Mouse (Mus musculus) heart, embryonic 15.5 days (tissue): Measurements from ENCODE around the gene Tbc1d10b. TPM values are rescaled to one million over a fixed set of nuclear protein-coding genes. Genes with fewer than 3 reads are reported as not detected.
A peak's percentile ranks its signal among the peaks of the same experiment; 100 is the strongest.
"Not testable (repeated sequence)": the region's sequence is repeated elsewhere in the genome, so short reads cannot be mapped to it uniquely, and the experiment has no call there.

Experiments used
- ATAC-seq: fragments of 200-750 bp; cut with Nextera tagmentation; replicated peaks from 2 replicates; pipeline ENCODE4 v1.8.0; 2017; ENCODE audit warnings: low read depth, moderate TSS enrichment; ENCODE audit not compliant: insufficient number of reproducible peaks, insufficient read depth, low FRiP score
- H3K27ac ChIP-seq: fragments of 300-500 bp; sonication (generic); 2 replicates; pipeline ENCODE4 v1.5.1; 2015; ENCODE audit warnings: mild to moderate bottlenecking, inconsistent platforms
- H3K27me3 ChIP-seq: fragments of 300-500 bp; sonication (generic); 2 replicates; pipeline ENCODE4 v1.6.1; 2015; ENCODE audit warnings: inconsistent platforms
- H3K36me3 ChIP-seq: fragments of 300-500 bp; sonication (generic); 2 replicates; pipeline ENCODE4 v1.6.1; 2015; ENCODE audit warnings: mild to moderate bottlenecking, inconsistent platforms
- H3K4me1 ChIP-seq: fragments of 300-500 bp; sonication (generic); replicated peaks from 2 replicates; pipeline ENCODE4 v1.6.1; 2015; ENCODE audit warnings: inconsistent platforms
- H3K4me2 ChIP-seq: fragments of 300-500 bp; sonication (generic); 2 replicates; pipeline ENCODE4 v1.6.1; 2015; ENCODE audit warnings: inconsistent platforms, mild to moderate bottlenecking, moderate library complexity
- H3K4me3 ChIP-seq: fragments of 300-500 bp; sonication (generic); 2 replicates; pipeline ENCODE4 v1.5.1; 2015; ENCODE audit warnings: mild to moderate bottlenecking, inconsistent platforms
- H3K9ac ChIP-seq: fragments of 300-500 bp; sonication (generic); 2 replicates; pipeline ENCODE4 v1.6.1; 2015; ENCODE audit warnings: mild to moderate bottlenecking, inconsistent platforms
- H3K9me3 ChIP-seq: fragments of 300-500 bp; sonication (generic); replicated peaks from 2 replicates; pipeline ENCODE4 v1.6.1; 2016; ENCODE audit warnings: inconsistent platforms
- WGBS: fragments of 180-500 bp; shearing (Covaris S2); methylation state at CpG from one replicate; pipeline ENCODE4 v1.1.7; 2015; ENCODE audit warnings: mixed read lengths; 5-methylcytosine and 5-hydroxymethylcytosine counted together
- polyA plus RNA-seq: library from polyadenylated mRNA; unstranded; fragments of >200 nt; fragmentation: Nextera tagmentation; extraction: Ambion mirVana; gene quantifications from 2 replicates; pipeline ENCODE4 v1.2.1, GENCODE M21; 2015

Tbc1d10b gene
- polyA plus RNA-seq = 17.0 and 21.3 TPM in 2 replicates

- no peak for ATAC-seq
- Histone ChIP-seq H3K9me3 (no peaks in the 10 kb centered on the region), H3K27me3 (no peaks in the 10 kb centered on the region), H3K9ac (peak within 1 kb of the TSS; percentile 94), H3K4me1 (peaks cover 32% of the 10 kb centered on the region), H3K4me2 (peak within 1 kb of the TSS; percentile 90), H3K27ac (peak within 1 kb of the TSS; percentile 93), H3K36me3 (peaks cover 9% of the 10 kb centered on the region), H3K4me3 (peak within 1 kb of the TSS; percentile 90)
- WGBS = under 1% methylated on average over 27 of the region's 44 CpGs
Observed at GRCm38 (mm10) chr7:127208295-127208552, at the start of gene Tbc1d10b. Gene Tbc1d10b (minus strand): TSS chr7:127208468.

GRCm38 (mm10) chr7:127256518-127256917, 48.2 kb upstream of the Tbc1d10b start:
- Histone ChIP-seq H3K27ac (no peak overlapping the region), H3K9me3 (no peaks in the 10 kb centered on the region), H3K27me3 (no peaks in the 10 kb centered on the region), H3K4me3 (no peak overlapping the region), H3K36me3 (peaks cover 10% of the 10 kb centered on the region; the same call in 1 of the 2 replicates), H3K4me1 (peaks cover 32% of the 10 kb centered on the region), H3K9ac (no peak overlapping the region), H3K4me2 (no peak overlapping the region)
- WGBS = 89% methylated on average over 5 of the region's 5 CpGs
- ATAC-seq = no peak

- Histone ChIP-seq H3K9me3 (no peaks in the 10 kb centered on the region), H3K27ac (no peak overlapping the region), H3K27me3 (no peaks in the 10 kb centered on the region), H3K36me3 (peaks cover 10% of the 10 kb centered on the region; the same call in 1 of the 2 replicates), H3K4me3 (no peak overlapping the region), H3K4me2 (no peak overlapping the region), H3K4me1 (peaks cover 28% of the 10 kb centered on the region), H3K9ac (no peak overlapping the region)
- 87% methylated on average over 2 of the region's 2 CpGs for WGBS
- ATAC-seq = no peak
Observed at GRCm38 (mm10) chr7:127255965-127256364, 47.7 kb upstream of the Tbc1d10b start.

GRCm38 (mm10) chr7:127255008-127255407, 46.7 kb upstream of the Tbc1d10b start:
- ATAC-seq = no peak
- H3K4me3 ChIP-seq = peak overlapping the region; percentile 69
- peaks cover 26% of the 10 kb centered on the region for H3K4me1 ChIP-seq
- H3K9me3 ChIP-seq = no peaks in the 10 kb centered on the region
- peak overlapping the region; percentile 98 for H3K4me2 ChIP-seq
- H3K27me3 ChIP-seq = no peaks in the 10 kb centered on the region
- H3K9ac ChIP-seq = peak overlapping the region; percentile 75
- H3K36me3 ChIP-seq = peaks cover 10% of the 10 kb centered on the region; the same call in 1 of the 2 replicates
- WGBS = 23% methylated on average over 4 of the region's 4 CpGs
- peak overlapping the region; percentile 85 for H3K27ac ChIP-seq

- peaks cover 14% of the 10 kb centered on the region for H3K36me3 ChIP-seq
- peak overlapping the region; percentile 75 for H3K9ac ChIP-seq
- H3K27ac ChIP-seq = peak overlapping the region; percentile 85
- H3K4me2 ChIP-seq = peak overlapping the region; percentile 98
- peak overlapping the region; percentile 69 for H3K4me3 ChIP-seq
- H3K9me3 ChIP-seq = no peaks in the 10 kb centered on the region
- ATAC-seq = peak; percentile 93
- H3K4me1 ChIP-seq = peaks cover 18% of the 10 kb centered on the region
- H3K27me3 ChIP-seq = no peaks in the 10 kb centered on the region
- under 1% methylated on average over 136 of the region's 136 CpGs for WGBS
Observed at GRCm38 (mm10) chr7:127253821-127254769, 45.8 kb upstream of the Tbc1d10b start.

GRCm38 (mm10) chr7:127253341-127253740, 45.1 kb upstream of the Tbc1d10b start:
- Histone ChIP-seq H3K27ac (peak overlapping the region; percentile 85), H3K4me1 (peaks cover 15% of the 10 kb centered on the region), H3K9me3 (no peaks in the 10 kb centered on the region), H3K9ac (peak overlapping the region; percentile 71), H3K36me3 (peaks cover 17% of the 10 kb centered on the region), H3K4me3 (peak overlapping the region; percentile 69), H3K27me3 (no peaks in the 10 kb centered on the region), H3K4me2 (peak overlapping the region; percentile 98)
- no peak for ATAC-seq
- 78% methylated on average over 6 of the region's 6 CpGs for WGBS

GRCm38 (mm10) chr7:127252414-127252813, 44.1 kb upstream of the Tbc1d10b start:
- H3K4me3 ChIP-seq = no peak overlapping the region
- H3K9me3 ChIP-seq = no peaks in the 10 kb centered on the region
- no peak for ATAC-seq
- H3K9ac ChIP-seq = no peak overlapping the region
- peaks cover 15% of the 10 kb centered on the region for H3K4me1 ChIP-seq
- no peak overlapping the region for H3K27ac ChIP-seq
- WGBS = 89% methylated on average over 2 of the region's 2 CpGs
- H3K4me2 ChIP-seq = no peak overlapping the region
- no peaks in the 10 kb centered on the region for H3K27me3 ChIP-seq
- H3K36me3 ChIP-seq = peaks cover 20% of the 10 kb centered on the region

DNA sequence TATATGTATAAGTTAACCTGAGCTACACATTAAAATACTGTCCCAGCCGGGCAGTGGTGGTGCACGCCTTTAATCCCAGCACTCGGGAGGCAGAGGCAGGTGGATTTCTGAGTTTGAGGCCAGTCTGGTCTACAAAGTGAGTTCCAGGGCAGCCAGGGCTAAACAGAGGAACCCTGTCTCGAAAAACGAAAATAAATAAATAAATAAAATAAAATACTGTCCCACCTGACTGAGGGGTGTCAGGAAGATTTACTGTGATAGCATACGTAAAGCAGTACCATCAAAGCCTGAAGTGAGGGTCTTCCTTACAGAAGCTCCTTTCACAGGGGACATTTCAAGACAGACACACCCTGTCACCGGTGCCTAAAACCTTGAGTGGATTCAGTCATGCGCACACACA, 42.2 kb upstream of the Tbc1d10b start:
- not testable (repeated sequence) for H3K9me3 ChIP-seq, ATAC-seq, H3K9ac ChIP-seq, H3K4me2 ChIP-seq, H3K27ac ChIP-seq, H3K27me3 ChIP-seq, H3K4me3 ChIP-seq
- 90% methylated on average over 8 of the region's 8 CpGs for WGBS
- H3K36me3 ChIP-seq = peaks cover 11% of the 10 kb centered on the region
- H3K4me1 ChIP-seq = peaks cover 23% of the 10 kb centered on the region

- Histone ChIP-seq H3K4me1 (peaks cover 25% of the 10 kb centered on the region), H3K4me2 (peak overlapping the region; percentile 96), H3K9me3 (no peaks in the 10 kb centered on the region), H3K9ac (peak overlapping the region; percentile 84), H3K36me3 (peaks cover 11% of the 10 kb centered on the region), H3K27me3 (no peaks in the 10 kb centered on the region), H3K27ac (peak overlapping the region; percentile 94), H3K4me3 (peak overlapping the region; percentile 70)
- peak; percentile 76 for ATAC-seq
- WGBS = 11% methylated on average over 31 of the region's 33 CpGs
Observed at GRCm38 (mm10) chr7:127244658-127245510, 36.6 kb upstream of the Tbc1d10b start.

DNA sequence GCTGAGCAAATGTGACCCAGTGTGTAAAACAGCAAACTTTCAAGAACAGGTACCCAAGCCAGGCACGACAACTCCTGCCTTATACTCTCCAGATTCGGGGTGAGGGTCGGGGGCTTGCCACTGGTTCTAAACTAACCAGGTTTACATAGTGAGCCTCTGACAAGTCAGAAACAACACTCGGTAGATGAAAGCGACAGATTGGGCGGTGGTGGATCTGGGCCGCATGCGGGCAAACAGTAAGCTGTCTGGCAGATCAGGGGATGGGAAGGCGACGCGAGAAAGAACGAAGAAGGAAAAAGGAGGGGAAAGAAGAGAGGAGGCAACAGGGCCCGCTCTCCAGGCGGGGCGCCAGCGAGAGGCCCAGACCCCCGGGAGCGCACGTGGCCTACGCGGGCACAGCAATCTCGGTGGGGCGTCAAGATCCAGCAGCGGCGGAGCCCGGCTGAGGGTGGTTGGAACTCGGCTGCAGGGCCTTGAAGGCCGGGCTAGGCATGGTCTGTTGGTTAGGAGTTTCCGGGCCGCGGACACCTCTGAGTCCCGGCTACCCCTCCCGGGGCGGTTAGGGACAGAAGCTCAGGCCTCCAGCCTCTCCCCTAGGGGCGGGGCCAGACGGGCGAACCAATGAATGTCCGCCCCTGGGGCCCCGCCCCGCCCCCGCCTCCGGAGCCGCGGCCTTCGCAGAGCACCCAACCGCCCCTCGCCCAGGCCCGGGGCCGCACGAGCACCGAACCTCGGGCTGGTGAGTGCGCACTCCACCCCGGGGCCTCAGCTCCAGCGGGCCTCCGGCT, 35.8 kb upstream of the Tbc1d10b start, which contains the start of gene Zfp771:
Gene Zfp771, plus strand, starts transcription at position 405 of the 788 bp plus-strand sequence.
- 1% methylated on average over 54 of the region's 56 CpGs for WGBS
- Histone ChIP-seq H3K27me3 (no peaks in the 10 kb centered on the region), H3K9ac (peak within 1 kb of the TSS; percentile 84), H3K9me3 (no peaks in the 10 kb centered on the region), H3K4me3 (peak within 1 kb of the TSS; percentile 70), H3K4me2 (peak within 1 kb of the TSS; percentile 96), H3K4me1 (peaks cover 25% of the 10 kb centered on the region), H3K27ac (peak within 1 kb of the TSS; percentile 94), H3K36me3 (peaks cover 6% of the 10 kb centered on the region; the same call in 1 of the 2 replicates)
- ATAC-seq = peak; percentile 97
